Mouse (Mus musculus) intestine, postnatal 0 days (tissue): ENCODE measurements at regions not wholly inside any gene's neighbourhood (a gene's known extent, or its start where the extent isn't known, plus 50 kb on each side); places are given as distances from the start of the nearest gene placed in this dataset.

ENCODE experiments used
- ATAC-seq: fragments of 200-750 bp; cut with Nextera tagmentation; 2 replicates; pipeline ENCODE4 v1.8.0; 2017; ENCODE audit warnings: mild to moderate bottlenecking, moderate TSS enrichment, moderate library complexity
- H3K27ac ChIP-seq: fragments of 300-500 bp; sonication (generic); 2 replicates; pipeline ENCODE4 v1.5.1; 2014; ENCODE audit warnings: mild to moderate bottlenecking, low read depth, low read length, moderate library complexity
- H3K27me3 ChIP-seq: fragments of 300-500 bp; sonication (generic); replicated peaks from 2 replicates; pipeline ENCODE4 v1.6.1; 2014; ENCODE audit warnings: low read length, mixed read lengths; ENCODE audit not compliant: control insufficient read depth, insufficient read depth
- H3K36me3 ChIP-seq: fragments of 300-500 bp; sonication (generic); 2 replicates; pipeline ENCODE4 v1.6.1; 2014; ENCODE audit warnings: mild to moderate bottlenecking, moderate library complexity; ENCODE audit not compliant: control insufficient read depth, insufficient read depth
- H3K4me1 ChIP-seq: fragments of 300-500 bp; sonication (generic); replicated peaks from 2 replicates; pipeline ENCODE4 v1.6.1; 2014; ENCODE audit warnings: antibody characterized with exemption, low read length, mixed read lengths; ENCODE audit not compliant: control insufficient read depth, insufficient read depth
- H3K4me2 ChIP-seq: fragments of 300-500 bp; sonication (generic); replicated peaks from 2 replicates; pipeline ENCODE4 v1.6.1; 2014; ENCODE audit warnings: low read depth, mild to moderate bottlenecking, moderate library complexity
- H3K4me3 ChIP-seq: fragments of 300-500 bp; sonication (generic); 2 replicates; pipeline ENCODE4 v1.5.1; 2014; ENCODE audit warnings: low read depth, low read length
- H3K9ac ChIP-seq: fragments of 300-500 bp; sonication (generic); 2 replicates; pipeline ENCODE4 v1.6.1; 2014; ENCODE audit warnings: mild to moderate bottlenecking, low read depth, low read length
- H3K9me3 ChIP-seq: fragments of 300-500 bp; sonication (generic); 2 replicates; pipeline ENCODE4 v1.6.1; 2016; ENCODE audit warnings: mixed run types; ENCODE audit not compliant: control insufficient read depth
- CTCF ChIP-seq: sonication (generic); IDR thresholded peaks from 2 replicates; pipeline ENCODE4 v1.5.1; 2016; ENCODE audit warnings: low read depth, mild to moderate bottlenecking, control low read depth, antibody characterized with exemption, moderate library complexity
- WGBS: fragments of 180-500 bp; shearing (Covaris S2); extraction: QIAGEN DNeasy Blood & Tissue Kit; methylation state at CpG from one replicate; pipeline ENCODE4 v1.1.7; 2014; 5-methylcytosine and 5-hydroxymethylcytosine counted together

GRCm38 (mm10) chr11:112219046-112219720 lies 562.8 kb upstream of the Sox9 start:
- no peak for TF ChIP-seq CTCF
- no peaks in the 10 kb centered on the region for H3K36me3 ChIP-seq
- 91% methylated on average over 5 of the region's 5 CpGs for WGBS
- H3K4me3 ChIP-seq = no peak overlapping the region
- no peak for ATAC-seq
- H3K27ac ChIP-seq = no peak overlapping the region
- no peak overlapping the region for H3K9ac ChIP-seq
- H3K4me1 ChIP-seq = no peaks in the 10 kb centered on the region
- H3K9me3 ChIP-seq = no peaks in the 10 kb centered on the region
- no peak overlapping the region for H3K4me2 ChIP-seq
- no peaks in the 10 kb centered on the region for H3K27me3 ChIP-seq

GRCm38 (mm10) chr11:112234492-112235116 lies 547.4 kb upstream of the Sox9 start:
- Histone ChIP-seq H3K36me3 (no peaks in the 10 kb centered on the region), H3K27ac (no peak overlapping the region), H3K9ac (no peak overlapping the region), H3K4me2 (no peak overlapping the region), H3K9me3 (no peaks in the 10 kb centered on the region), H3K27me3 (no peaks in the 10 kb centered on the region), H3K4me3 (no peak overlapping the region), H3K4me1 (no peaks in the 10 kb centered on the region)
- no peak for TF ChIP-seq CTCF
- no peak for ATAC-seq
- 91% methylated on average over 7 of the region's 7 CpGs for WGBS

GRCm38 (mm10) chr11:112238960-112239884 lies 542.8 kb upstream of the Sox9 start:
- Histone ChIP-seq H3K27ac (no peak overlapping the region), H3K9me3 (no peaks in the 10 kb centered on the region), H3K9ac (no peak overlapping the region), H3K27me3 (no peaks in the 10 kb centered on the region), H3K4me2 (peak overlapping the region; percentile 33), H3K36me3 (no peaks in the 10 kb centered on the region), H3K4me3 (no peak overlapping the region), H3K4me1 (no peaks in the 10 kb centered on the region)
- ATAC-seq = no peak
- no peak for TF ChIP-seq CTCF
- WGBS = 43% methylated on average over 19 of the region's 19 CpGs

- no peak for TF ChIP-seq CTCF
- Histone ChIP-seq H3K9ac (no peak overlapping the region), H3K9me3 (no peaks in the 10 kb centered on the region), H3K4me1 (no peaks in the 10 kb centered on the region), H3K4me2 (no peak overlapping the region), H3K4me3 (no peak overlapping the region), H3K27ac (no peak overlapping the region), H3K27me3 (no peaks in the 10 kb centered on the region), H3K36me3 (no peaks in the 10 kb centered on the region)
- no peak for ATAC-seq
- 96% methylated on average over 1 of the region's 1 CpGs for WGBS
These were observed 529.5 kb upstream of the Sox9 start for GRCm38 (mm10) chr11:112252548-112252947.

- H3K27ac ChIP-seq = no peak overlapping the region
- no peak overlapping the region for H3K4me2 ChIP-seq
- H3K36me3 ChIP-seq = no peaks in the 10 kb centered on the region
- H3K9ac ChIP-seq = no peak overlapping the region
- TF ChIP-seq CTCF = no peak
- H3K9me3 ChIP-seq = no peaks in the 10 kb centered on the region
- WGBS = 87% methylated on average over 3 of the region's 3 CpGs
- no peaks in the 10 kb centered on the region for H3K4me1 ChIP-seq
- H3K4me3 ChIP-seq = no peak overlapping the region
- ATAC-seq = no peak
- no peaks in the 10 kb centered on the region for H3K27me3 ChIP-seq
These were observed 529.0 kb upstream of the Sox9 start for GRCm38 (mm10) chr11:112253061-112253460.

GRCm38 (mm10) chr11:112256326-112256725 lies 525.7 kb upstream of the Sox9 start:
- no peaks in the 10 kb centered on the region for H3K9me3 ChIP-seq
- H3K27me3 ChIP-seq = no peaks in the 10 kb centered on the region
- TF ChIP-seq CTCF = no peak
- no peak overlapping the region for H3K27ac ChIP-seq
- H3K36me3 ChIP-seq = no peaks in the 10 kb centered on the region
- H3K9ac ChIP-seq = no peak overlapping the region
- H3K4me2 ChIP-seq = no peak overlapping the region
- no peak overlapping the region for H3K4me3 ChIP-seq
- WGBS = 90% methylated on average over 7 of the region's 7 CpGs
- ATAC-seq = no peak
- H3K4me1 ChIP-seq = no peaks in the 10 kb centered on the region
